Mouse (Mus musculus): Measurements from ENCODE around the gene Zfp12.

Gene Zfp12

DNA sequence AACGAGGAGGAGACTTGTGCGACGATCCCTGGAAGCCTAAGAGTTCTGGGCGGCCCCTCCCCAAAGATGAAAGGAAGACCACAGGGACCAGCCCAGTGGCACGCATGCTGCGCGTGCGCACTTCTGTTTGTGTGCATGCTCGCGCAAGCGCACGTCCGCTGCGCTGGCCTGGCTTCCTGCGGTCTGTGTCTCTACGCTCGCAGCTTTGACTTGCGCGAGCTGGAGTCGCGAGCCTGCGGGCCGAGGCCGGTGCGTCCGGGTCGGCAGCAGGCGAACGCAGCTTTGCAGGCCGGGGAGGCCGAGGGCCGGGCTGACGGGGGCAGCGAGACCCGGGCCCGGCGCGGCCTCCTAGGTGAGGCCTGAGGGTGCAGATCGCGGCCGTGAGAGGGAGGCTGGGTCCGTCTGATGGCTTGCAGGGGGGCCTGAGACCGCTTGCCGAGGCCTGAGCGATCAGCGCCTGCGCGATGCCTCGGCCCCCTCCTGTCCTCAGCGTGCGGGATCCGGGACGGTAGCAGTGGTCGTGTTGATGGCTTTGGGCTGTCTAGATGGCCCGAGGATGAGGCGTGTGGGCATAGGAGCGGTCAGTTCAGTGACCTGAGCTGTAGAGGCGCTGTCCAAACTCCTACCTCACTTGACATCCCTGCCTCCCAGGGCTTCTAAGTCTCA, at the start of gene Zfp12:
Gene Zfp12 (plus strand): TSS at position 136 of the 666 bp plus-strand sequence.
- peak; percentile 98 for DNase-seq (ENCODE audit: low read depth, low spot score)

DNA sequence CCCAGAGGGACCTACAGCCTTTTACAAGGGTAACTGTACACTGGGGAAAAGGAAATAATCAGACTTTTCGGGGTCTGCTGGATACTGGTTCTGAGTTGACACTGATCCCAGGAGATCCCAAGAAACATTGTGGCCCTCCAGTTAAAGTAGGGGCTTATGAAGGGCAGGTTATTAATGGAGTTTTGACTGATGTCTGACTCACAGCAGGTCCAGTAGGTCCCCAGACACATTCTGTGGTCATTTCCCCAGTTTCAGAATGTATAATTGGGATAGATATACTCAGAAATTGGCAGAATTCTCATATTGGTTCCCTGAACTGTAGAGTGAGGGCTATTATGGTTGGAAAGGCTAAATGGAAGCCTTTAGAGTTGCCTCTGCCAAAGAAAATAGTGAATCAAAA, 46.9 kb upstream of the Zfp12 start:
- DNase-seq (ENCODE audit: low read depth, low spot score): peak; percentile 52

DNA sequence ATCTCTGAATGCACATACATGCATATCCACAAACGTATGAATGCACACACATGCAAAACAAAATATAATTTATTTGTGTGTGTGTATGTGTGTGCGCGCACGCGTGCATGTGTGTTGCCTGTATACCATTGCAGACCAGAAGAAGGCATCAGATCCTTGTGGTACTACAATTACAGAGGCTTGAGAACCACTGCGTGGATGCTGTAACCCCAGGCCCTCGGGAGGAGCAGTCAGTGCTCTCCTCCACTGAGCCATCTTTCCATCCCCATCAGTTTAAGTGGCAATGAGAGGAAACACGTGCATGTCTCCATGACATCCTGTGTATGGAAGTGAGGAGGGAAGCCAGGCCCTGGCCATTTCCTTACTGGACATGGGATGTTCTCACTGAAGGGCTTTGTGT, 42.2 kb upstream of the Zfp12 start:
- DNase-seq (ENCODE audit: low read depth, low spot score): no peak

DNA sequence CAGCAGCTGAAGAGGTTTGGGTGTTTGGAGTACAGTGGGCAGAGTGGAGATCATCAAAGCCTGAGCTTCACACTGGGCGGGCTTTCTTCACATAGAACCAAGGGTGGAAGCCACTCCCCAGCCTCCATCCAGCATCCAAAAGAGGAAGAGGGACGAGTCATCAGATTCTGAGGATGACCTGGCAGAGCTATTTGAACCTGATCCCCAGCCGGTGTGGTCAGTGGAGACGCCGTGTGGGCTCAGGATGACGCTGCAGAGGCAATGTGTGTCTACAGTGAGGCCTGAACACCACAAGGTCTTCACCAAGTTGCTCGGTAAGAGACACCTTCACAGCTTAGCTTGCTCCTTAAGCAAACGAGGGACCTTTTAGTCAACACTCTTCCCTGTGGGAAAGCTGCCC, 40.2 kb upstream of the Zfp12 start:
- DNase-seq (ENCODE audit: low read depth, low spot score): peak; percentile 69

DNA sequence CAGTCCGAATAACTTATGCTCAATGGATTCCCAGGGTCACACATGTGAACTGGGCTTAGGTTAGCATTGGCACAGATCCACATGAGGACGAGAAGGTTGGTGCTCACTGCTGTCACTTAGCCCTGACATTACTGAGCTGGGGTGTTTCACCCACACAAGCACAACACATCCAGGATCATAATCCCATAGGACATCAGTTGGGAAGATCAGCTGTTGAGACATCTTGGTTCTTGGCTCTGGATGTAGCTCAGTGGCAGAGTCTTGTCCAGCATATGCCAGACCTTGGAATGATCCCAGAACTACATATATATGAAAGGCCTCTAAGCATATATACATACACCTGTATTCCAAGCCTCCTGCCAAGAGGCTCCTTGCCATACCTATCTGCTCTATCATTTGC, 39.8 kb upstream of the Zfp12 start:
- DNase-seq (ENCODE audit: low read depth, low spot score): no peak

DNA sequence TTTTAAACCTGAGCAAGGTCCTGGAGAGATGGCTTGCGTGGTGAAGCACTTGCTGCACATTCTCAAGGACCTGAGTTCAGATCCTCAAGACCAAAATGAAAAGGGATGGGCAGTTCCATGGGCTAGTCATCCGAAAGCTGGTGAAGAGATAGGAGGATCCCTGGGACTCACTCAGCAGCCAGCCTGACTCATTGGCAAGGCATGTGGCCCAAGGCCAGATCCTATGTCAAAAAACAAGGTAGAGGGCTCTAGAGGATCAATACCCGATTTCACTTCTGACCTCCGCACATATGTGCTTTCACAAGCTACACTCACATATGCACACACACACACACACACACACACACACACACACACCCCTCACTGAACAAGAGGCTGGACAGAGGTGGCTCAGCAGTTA, 38.5 kb upstream of the Zfp12 start:
- DNase-seq (ENCODE audit: low read depth, low spot score): peak; percentile 65

DNA sequence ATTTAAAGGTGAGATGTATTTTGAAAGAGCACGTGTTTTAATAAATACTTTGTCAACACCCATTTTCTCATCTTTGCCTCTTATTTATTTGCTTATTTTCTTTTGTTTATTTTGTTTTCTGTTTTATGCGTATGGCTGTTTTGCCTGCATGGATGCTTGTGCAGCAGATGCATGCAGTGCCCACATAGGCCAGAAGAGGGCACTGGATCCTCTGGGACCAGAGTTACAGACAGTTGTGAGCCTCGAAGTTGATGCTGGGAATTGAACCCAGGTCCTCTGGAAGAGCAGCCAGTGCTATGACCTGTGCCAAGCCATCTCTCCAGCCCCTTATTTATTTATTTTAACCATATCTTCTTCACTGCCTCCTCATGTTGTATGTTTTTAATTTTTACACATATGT, 29.9 kb upstream of the Zfp12 start:
- no peak for DNase-seq (ENCODE audit: low read depth, low spot score)

DNA sequence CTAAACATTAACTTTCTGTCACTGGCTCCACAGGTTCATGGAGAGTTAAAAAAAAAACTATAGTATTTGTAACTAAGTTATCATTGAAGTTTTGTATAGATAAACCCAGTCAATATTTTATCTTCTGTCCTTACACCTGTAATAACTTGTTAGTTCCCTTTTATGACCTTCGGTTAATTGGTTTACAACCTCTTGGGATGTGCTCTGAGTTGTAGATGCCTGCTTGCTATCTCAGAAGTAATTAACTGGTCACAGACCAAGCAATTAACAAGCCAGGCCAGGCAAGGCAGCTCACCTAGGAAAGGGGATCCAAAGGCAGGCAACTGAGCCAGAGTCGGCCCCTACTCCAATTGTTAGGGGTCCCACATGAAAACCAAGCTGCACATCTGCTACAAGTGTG, 21.1 kb upstream of the Zfp12 start:
- DNase-seq (ENCODE audit: low read depth, low spot score): no peak

DNA sequence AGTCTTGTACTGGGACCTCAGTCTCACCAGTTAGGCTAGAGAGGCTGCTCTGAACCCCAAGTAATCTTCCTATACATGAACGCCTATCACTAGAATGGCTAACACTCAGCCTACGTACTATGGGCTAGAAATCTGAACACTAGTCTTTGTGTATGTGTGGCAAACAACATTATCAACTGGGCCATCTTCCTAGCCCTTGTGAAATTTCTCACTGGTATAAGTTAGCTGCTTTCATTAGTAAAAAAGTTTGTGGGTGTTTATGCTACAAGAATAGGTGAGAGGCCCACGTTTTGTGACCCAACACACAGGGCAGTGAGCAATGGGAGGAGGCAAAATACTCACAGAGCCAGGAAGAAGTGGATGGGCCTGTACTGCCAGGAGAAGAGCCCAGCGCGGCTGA, 14.0 kb upstream of the Zfp12 start:
- DNase-seq (ENCODE audit: low read depth, low spot score): no peak

DNA sequence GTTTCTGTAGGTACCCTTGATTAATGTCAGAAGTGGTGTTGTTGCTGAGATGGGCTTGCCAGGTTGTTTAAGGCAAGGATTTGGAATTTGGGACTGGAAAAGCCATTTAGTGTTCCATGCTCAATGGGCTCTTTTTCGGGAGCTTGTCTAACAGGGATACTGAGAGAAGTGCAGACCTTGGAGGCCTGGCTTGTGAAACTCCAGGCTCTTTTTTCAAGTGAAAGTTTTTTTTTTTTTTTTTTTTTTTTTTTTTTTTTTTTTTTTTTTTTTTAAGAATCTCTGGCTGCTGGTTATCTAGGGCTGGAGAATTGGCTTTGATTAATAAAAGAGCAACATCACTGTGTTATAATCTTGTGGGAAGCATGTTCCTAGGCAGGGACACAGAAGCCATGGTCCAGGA, 12.7 kb upstream of the Zfp12 start:
- no peak for DNase-seq (ENCODE audit: low read depth, low spot score)

DNA sequence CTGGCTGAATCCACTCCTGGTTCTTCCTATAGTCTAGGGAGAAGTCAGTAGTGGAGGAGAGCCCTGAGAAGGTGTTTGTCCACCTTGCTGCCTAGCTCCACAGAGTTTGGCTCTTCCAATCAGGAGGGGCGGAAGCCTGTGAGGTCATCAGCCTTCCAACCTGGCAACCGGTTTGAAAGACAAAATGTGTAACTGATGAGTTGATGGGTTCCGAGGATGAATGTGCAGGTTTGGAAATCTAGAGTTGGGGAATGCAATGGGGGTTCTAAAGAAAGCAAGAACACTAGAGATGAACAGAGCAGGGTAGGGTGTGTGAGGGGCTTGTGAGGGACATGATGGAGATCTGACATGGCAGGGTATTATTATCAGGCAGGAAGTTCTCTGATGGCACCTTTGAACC, 8.2 kb upstream of the Zfp12 start, which contains the start of gene Spdye4a:
Gene Spdye4a (minus strand): TSS at position 101 of the 400 bp plus-strand sequence.
- DNase-seq (ENCODE audit: low read depth, low spot score): no peak

DNA sequence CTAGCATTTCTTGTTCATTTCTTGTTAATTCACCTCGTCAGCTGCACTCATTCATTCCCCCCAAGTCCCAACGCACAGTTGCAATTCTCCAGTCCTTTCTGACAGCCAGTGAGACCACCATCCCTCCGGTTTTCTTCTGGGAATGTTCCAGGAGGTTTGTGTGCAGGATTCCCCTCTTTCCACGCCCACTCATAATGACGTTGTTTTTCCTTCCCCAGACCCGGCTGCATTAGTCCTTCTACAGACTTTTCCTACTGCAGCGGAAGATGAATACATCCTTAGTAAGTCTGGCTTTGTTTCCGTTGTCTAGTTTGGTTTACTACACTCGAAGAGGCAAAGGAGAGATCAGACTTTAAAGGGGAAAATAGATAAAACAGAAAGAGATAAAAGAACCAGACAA, 1.1 kb downstream of the Zfp12 start:
- peak; percentile 51 for DNase-seq (ENCODE audit: low read depth, low spot score)

DNA sequence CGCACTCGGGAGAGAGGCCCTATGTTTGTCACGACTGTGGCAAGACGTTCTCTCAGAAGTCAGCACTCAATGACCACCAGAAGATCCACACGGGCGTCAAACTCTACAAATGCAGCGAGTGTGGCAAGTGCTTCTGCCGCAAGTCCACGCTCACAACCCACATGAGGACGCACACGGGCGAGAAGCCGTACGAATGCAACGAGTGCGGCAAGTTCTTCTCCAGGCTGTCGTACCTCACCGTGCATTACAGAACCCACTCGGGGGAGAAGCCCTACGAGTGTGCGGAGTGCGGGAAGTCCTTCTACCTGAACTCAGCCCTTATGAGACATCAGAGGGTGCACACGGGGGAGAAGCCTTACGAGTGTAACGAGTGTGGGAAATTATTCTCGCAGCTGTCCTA, 10.0 kb downstream of the Zfp12 start:
- no peak for DNase-seq (ENCODE audit: low read depth, low spot score)

DNA sequence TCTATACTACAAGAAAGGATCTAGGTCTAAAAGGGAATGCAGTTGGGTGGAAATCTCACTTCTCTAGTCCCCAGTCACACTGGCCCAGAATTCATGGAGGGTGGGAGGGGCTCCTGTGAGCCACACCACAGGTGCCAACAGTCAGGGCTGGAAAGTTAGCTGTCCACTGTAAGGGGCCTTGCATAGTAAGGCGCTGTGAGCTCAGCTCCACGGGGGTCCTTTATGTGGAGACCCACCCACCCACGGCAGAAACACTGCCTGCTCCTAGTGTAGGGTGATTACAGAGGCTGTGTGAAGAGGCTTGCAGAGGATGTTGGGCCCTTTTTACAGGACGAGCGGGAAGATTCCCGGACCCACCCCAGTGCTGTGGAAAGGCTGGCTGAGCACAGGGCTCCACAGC, 17.1 kb downstream of the Zfp12 start:
- no peak for DNase-seq (ENCODE audit: low read depth, low spot score)

DNA sequence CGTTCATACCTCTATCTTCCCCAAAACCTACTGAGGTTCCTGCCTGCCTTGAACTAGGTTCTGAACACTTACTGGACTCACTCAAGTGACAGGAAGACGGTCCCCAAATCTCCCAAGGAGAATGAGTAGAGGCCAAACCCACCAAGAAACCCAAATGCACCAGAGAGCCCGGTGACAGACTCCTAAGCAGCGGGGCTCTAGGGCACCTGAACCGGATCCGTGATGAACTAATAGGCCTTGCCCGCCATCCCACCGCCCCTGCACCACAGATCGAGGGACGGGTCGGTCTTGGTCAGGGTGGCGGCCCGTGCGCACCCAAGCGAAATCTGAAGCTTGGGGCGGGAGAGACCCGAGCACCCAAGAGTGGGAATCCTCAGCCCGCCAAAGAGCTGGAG, 17.8 kb downstream of the Zfp12 start:
- DNase-seq (ENCODE audit: low read depth, low spot score): no peak

DNA sequence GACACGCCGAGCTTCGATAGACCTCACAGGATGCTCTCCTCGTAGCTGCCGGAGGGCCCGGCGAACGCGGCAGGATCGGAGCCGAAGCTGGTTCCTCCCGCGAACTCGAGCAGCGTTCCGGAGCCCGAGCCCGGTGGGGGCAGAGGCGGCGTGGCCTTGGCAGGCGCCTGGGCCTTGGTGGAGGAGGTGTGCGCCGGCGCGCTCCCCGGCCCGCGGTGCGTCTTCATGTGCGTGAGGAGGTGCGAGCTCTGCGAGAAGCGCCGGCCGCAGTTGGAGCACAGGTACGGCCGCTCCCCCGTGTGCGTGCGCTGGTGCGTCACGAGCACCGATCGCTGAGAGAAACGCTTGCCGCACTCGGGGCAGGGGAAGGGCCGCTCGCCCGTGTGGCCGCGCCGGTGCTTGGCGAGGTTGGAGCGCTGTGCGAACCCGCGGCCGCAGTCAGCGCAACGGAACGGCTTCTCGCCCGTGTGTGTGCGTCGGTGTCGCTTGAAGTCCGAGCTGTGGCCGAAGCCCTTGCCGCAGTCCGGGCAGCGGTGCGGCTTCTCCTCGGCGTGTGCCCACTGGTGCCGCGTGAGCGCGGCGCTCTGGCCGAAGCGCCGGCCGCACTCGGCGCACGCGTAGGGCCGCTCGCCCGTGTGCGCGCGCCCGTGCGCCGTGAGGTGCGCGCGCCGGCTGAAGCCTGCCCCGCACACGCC, 18.4 kb downstream of the Zfp12 start:
- no peak for DNase-seq (ENCODE audit: low read depth, low spot score)

DNA sequence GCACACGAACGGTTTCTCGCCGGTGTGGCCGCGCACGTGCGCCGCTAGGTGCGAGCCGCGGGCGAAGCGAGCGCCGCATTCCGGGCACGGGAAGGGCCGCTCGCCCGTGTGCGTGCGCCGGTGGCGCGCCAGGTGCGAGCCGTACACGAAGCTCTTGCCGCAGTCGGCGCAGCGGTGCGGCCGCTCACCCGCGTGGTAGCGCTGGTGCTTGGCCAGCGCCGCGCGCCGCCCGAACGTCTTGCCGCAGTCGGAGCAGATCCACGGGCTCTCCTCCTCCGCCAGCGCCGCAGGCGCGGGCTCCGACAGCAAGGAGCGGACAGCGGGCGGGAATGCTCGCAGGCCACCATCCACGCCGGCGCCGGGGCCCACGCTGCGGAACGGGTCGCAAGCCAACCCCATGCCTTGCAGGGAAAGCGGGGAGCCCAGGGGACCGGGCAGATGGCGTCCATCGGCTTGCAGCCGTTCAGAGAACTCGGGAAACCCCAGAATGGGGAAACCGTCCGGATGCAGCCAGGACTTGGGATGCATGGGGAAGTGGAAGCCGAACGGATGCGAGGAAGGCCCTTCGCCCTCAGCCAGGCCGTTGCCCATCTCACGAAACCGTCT, 19.0 kb downstream of the Zfp12 start:
- no peak for DNase-seq (ENCODE audit: low read depth, low spot score)

DNA sequence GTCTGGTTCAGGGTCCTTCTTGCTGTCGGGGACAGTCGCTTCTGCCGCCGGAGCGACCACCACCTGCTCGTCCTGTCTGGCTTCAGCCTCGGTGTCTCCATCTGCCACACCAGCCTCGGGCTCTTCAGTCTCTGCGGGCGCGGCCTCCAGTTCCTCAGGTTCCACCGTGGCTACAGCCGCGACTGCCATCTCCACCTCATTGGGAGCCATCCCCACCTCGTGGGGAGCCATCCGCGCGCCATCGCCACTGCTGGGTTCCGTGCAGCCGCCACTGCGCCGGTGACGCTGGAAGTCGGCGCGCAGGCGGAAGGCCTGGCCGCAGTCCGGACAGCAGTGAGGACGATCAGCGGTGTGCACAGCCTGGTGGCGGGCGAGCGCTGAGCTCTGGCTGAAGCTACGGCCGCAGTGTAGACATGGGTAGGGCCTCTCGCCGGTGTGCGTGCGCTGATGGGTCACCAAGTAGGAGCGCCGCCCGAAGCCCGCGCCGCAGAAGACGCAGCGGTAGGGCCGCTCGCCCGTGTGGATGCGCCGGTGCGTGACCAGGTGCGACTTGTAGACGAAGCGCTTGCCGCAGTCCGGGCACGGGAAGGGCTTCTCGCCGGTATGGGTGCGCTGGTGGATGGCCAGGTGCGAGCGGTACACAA, 19.6 kb downstream of the Zfp12 start:
- no peak for DNase-seq (ENCODE audit: low read depth, low spot score)

DNA sequence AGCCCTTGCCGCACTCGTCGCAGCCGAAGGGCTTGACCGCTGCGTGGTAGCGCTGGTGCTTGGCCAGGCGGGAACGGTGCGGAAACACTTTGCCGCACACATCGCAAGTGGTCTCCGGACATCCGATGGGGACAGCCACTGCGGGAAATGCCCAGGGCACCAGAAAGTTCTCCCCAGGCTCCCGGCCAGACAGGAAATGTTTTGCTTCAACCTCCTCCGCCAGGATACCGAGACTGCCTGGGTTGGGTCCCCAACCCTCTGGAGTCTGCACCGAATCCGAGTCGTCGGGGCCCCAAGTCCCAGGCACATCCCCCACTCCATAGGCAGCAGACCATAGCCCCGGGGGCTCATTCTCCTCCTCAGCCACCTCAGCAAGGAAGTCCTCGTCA, 20.2 kb downstream of the Zfp12 start:
- no peak for DNase-seq (ENCODE audit: low read depth, low spot score)

DNA sequence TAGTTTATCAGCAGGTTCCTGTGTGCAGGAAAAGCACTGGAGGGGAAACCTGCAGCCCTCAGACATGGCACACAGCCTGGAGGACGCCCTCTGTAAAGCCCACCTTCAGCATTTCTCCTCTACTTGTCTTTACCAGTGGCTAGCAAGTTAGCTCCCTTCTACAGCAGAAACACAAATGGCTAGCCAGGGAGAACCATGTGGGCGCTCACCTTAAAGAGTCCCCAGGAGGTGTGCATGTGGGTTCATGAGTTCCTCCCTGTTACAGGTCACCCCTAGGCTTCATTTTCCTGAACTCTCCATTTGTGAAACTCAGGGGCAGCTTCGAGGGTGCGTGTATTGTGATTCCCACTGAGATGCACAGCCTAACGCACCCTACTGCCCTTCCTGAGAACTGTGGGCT, 20.8 kb downstream of the Zfp12 start:
- no peak for DNase-seq (ENCODE audit: low read depth, low spot score)

DNA sequence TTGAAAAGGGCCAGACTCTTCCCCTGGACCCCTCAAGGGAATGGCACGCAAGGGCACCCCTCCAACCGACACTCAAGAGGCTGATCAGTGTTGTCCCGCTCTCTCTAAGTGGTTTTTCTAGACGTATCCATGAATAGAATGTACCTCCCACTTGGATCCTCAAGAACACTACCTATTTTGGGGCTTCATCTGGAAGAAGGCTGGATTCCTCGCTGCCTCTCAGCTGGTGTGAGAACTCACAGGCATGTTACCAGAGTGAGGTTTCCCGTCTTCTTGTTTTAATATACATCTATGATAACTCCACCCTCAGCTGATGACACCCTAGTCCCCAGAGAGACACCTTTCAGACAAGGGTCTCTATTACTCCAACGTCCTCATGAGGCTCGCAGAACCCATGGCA, 26.7 kb downstream of the Zfp12 start:
- DNase-seq (ENCODE audit: low read depth, low spot score): no peak

DNA sequence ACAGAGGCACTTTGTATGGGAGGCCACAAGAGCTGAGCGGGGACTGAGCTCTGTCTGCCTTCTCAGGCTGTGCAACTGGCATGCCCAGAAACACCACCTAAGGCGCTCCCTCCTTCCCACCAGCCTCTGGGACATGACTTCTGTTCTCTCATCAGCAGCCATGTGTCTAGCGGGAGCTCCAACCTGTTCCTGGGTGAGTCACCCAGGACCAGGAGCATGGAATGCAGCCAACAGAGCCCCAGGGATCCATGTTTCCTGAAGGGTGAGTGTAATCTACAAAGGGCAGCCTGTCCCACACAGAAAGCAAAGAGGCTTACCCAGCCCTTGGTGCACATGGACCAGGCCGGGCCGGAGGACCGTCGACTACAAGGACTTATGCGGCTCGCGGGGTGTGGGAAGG, 29.7 kb downstream of the Zfp12 start:
- DNase-seq (ENCODE audit: low read depth, low spot score): peak; percentile 55

DNA sequence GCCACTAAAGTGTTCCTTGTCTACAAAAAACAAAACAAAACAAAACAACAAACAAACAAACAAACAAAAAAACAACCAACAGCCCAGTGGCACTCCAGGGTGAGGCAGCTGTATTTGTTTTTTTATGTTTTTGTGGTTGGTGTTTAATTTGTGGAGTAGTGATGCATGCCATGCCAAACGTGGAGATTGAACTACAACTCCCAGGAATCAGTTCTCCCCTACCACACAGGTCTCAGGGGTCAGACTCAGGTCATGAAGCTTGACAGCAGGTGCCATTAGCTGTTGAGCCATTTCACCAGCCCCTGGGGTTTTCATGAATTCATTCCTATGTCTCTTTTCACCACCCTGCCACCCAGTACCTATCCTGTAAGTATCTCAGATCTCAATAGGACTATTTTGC, 30.4 kb downstream of the Zfp12 start:
- DNase-seq (ENCODE audit: low read depth, low spot score): no peak
